Mouse (Mus musculus) layer of hippocampus, postnatal 10 days (tissue): ENCODE results near the gene Slc1a6. TPM values are rescaled to one million over a fixed set of nuclear protein-coding genes. Genes with fewer than 3 reads are reported as not detected.

ENCODE experiments used
- total RNA-seq, 2 experiments: library from RNA; stranded (reverse); gene quantifications; 2 replicates each; pipeline ENCODE4 v1.2.3; 2021

The Slc1a6 gene
- total RNA-seq, 2 experiments from 2014 or later: 16.1 to 17.3 TPM

Other genes with a start within 250 kb of the Slc1a6 start
- 10 to 100 TPM; 19.7 to 21.6 TPM for gene Ilvbl, start 206.2 kb upstream of the Slc1a6 start, total RNA-seq
- gene Syde1, start 188.5 kb upstream of the Slc1a6 start, total RNA-seq: 1 to 10 TPM; 4.8 to 6.2 TPM
- gene Olfr1357, start 162.4 kb upstream of the Slc1a6 start, total RNA-seq: not detected
- not detected for gene Casp14, start 62.2 kb upstream of the Slc1a6 start, total RNA-seq
- gene Ccdc105, start 27.4 kb upstream of the Slc1a6 start, total RNA-seq: not detected
- gene Olfr1356, start 71.7 kb downstream of the Slc1a6 start, total RNA-seq: not detected
- not detected for gene Olfr1355, start 95.0 kb downstream of the Slc1a6 start, total RNA-seq
- not detected for gene Olfr1354, start 132.7 kb downstream of the Slc1a6 start, total RNA-seq
- not detected for gene Olfr8, start 170.1 kb downstream of the Slc1a6 start, total RNA-seq
- not detected for gene Olfr1353, start 182.8 kb downstream of the Slc1a6 start, total RNA-seq
- gene Olfr1352, start 200.6 kb downstream of the Slc1a6 start, total RNA-seq: not detected
- gene Olfr1351, start 232.0 kb downstream of the Slc1a6 start, total RNA-seq: not detected
- gene Olfr57, start 248.2 kb downstream of the Slc1a6 start, total RNA-seq: not detected